Mouse (Mus musculus): Measurements from ENCODE around the gene Casp2. TPM values are rescaled to one million over a fixed set of nuclear protein-coding genes. Genes with fewer than 3 reads are reported as not detected.
A peak's percentile ranks its signal among the peaks of the same experiment; 100 is the strongest.

The Casp2 gene
- polyA plus RNA-seq (2015; fragmentation: Nextera tagmentation; extraction: Ambion mirVana): 57.3 and 57.6 TPM in 2 replicates

DNA sequence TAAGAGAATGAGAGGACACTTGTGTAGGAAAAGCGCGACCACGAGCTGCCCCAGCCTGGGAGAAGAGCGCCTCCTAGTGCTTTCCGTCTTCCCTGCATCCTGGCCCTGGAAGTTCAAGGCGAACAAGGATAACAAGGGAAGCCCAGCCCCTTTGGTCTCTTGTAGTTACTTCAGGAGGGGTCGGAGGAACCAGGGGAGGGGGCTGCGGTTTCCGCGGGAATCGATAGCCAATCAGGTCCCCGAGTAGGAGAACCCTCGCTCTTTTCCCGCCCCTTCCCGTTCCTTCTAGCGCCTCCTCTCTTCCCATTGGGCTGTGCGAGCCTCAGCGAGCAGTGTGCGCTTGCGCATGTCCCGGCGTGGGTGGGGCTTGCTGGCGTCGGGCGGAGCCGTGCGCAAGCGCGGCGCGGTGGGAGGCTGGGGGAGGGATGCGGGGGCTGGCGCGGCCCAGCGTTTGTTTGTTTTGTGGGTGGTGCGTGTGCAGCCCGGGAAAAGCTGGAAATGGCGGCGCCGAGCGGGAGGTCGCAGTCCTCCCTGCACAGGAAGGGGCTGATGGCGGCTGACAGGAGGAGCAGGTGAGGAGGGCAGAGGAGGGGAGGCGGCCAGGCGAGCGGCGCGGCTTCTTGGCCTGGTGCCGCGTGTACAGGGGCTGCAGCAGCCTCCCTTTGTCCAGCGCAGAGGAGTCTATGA, at the start of gene Casp2:
Gene Casp2, plus strand, starts transcription at position 360 of the 687 bp plus-strand sequence.
- peak within 1 kb of the TSS; percentile 91 for H3K27ac ChIP-seq
- peak within 1 kb of the TSS; percentile 86 for H3K4me3 ChIP-seq (replicated peaks)
- no peaks in the 10 kb centered on the region for H3K9me3 ChIP-seq
- H3K4me1 ChIP-seq (replicated peaks): peaks cover 14% of the 10 kb centered on the region
- H3K27me3 ChIP-seq: no peaks in the 10 kb centered on the region; the same call in 1 of the 2 replicates
- peaks cover 25% of the 10 kb centered on the region for H3K36me3 ChIP-seq
- WGBS: under 1% methylated on average over 51 of the region's 51 CpGs
- H3K9ac ChIP-seq (replicated peaks): peak within 1 kb of the TSS; percentile 93
- peak; percentile 99 for ATAC-seq
- peak within 1 kb of the TSS; percentile 82 for H3K4me2 ChIP-seq (replicated peaks)

DNA sequence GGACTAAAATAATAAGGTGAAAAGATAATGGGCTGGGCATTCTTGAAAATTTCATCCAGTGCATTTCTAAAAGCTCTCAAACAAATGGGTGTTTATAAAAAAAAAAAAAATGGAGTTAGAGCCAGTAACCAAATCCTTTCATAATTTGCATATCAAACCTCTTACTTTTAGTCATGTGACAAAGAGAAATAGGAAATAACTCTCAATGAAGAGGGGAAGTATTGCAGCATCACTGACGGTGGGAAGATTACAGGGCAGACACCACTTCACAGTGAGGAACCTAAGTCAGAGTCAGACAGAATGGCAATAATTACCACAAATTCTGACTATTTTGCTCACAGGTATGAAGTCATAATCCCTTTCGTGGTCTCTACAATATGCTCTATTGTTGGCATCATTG, 49.8 kb upstream of the Casp2 start, which contains the start of gene Tas2r144:
Gene Tas2r144, plus strand, starts transcription at position 301 of the 400 bp plus-strand sequence.
- no peaks in the 10 kb centered on the region for H3K36me3 ChIP-seq
- 88% methylated on average over 2 of the region's 2 CpGs for WGBS
- no peak within 1 kb of the TSS for H3K4me2 ChIP-seq (replicated peaks)
- H3K4me1 ChIP-seq (replicated peaks): no peaks in the 10 kb centered on the region
- H3K9ac ChIP-seq (replicated peaks): no peak within 1 kb of the TSS
- no peak within 1 kb of the TSS for H3K27ac ChIP-seq
- no peak for ATAC-seq
- H3K9me3 ChIP-seq: no peaks in the 10 kb centered on the region
- H3K27me3 ChIP-seq: no peaks in the 10 kb centered on the region
- H3K4me3 ChIP-seq (replicated peaks): no peak within 1 kb of the TSS

- Histone ChIP-seq H3K36me3 (no peaks in the 10 kb centered on the region), H3K27ac (no peak overlapping the region), H3K27me3 (no peaks in the 10 kb centered on the region), H3K4me2 (replicated peaks) (no peak overlapping the region), H3K9ac (replicated peaks) (no peak overlapping the region), H3K4me3 (replicated peaks) (no peak overlapping the region), H3K9me3 (no peaks in the 10 kb centered on the region), H3K4me1 (replicated peaks) (no peaks in the 10 kb centered on the region)
- ATAC-seq: no peak
- 69% methylated on average over 3 of the region's 3 CpGs for WGBS
These were observed 42.5 kb upstream of the Casp2 start for GRCm38 (mm10) chr6:42222286-42222685.

- no peaks in the 10 kb centered on the region for H3K27me3 ChIP-seq
- H3K4me2 ChIP-seq (replicated peaks): no peak overlapping the region
- H3K27ac ChIP-seq: no peak overlapping the region
- no peaks in the 10 kb centered on the region for H3K36me3 ChIP-seq
- 81% methylated on average over 4 of the region's 4 CpGs for WGBS
- H3K4me1 ChIP-seq (replicated peaks): no peaks in the 10 kb centered on the region
- ATAC-seq: no peak
- H3K4me3 ChIP-seq (replicated peaks): no peak overlapping the region
- no peak overlapping the region for H3K9ac ChIP-seq (replicated peaks)
- no peaks in the 10 kb centered on the region for H3K9me3 ChIP-seq
These were observed 39.7 kb upstream of the Casp2 start for GRCm38 (mm10) chr6:42225046-42225445.

DNA sequence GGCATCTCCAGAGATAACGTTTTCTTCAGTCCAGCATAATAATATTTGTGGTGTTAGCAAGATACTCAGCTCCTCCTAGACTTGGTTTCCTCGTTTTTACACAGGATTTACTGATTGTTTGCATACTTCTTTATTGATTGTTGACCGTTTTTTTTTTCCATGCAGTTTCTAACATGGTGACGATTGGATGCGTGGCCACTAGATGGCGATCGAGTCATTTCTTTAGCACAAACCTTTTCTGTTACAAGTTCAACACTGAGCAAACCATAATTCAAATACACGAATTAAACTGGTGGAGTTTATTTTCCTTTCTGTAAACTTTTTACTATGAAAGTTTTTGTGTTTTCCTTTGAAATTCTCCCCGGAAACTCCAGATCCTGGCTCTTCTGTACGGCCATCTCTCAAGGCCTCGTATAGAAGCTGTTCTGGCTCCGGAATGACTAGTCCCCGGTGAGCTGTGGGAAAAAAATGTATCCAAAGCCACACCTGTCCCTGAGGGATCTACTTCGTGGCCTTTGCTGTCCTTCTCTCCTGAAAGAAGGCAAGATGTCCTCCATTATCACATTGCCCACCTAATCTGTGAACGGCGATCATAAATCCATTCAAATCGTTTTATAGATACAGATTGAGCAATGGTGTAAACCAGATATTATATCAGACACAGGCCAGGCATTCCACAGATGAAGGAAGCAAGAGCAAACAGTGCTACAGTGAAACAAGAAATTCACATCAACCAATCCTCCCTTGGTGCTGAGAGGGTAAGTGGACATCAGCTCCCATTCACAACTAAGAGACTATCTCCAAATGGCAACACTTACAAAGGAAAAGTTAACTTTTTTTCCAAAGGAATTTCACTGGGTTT, 37.3 kb upstream of the Casp2 start:
- Histone ChIP-seq H3K9ac (replicated peaks) (no peak overlapping the region), H3K36me3 (no peaks in the 10 kb centered on the region), H3K27ac (no peak overlapping the region), H3K4me3 (replicated peaks) (no peak overlapping the region), H3K27me3 (no peaks in the 10 kb centered on the region), H3K4me1 (replicated peaks) (no peaks in the 10 kb centered on the region), H3K4me2 (replicated peaks) (no peak overlapping the region), H3K9me3 (no peaks in the 10 kb centered on the region)
- WGBS: 35% methylated on average over 17 of the region's 17 CpGs
- no peak for ATAC-seq

GRCm38 (mm10) chr6:42229610-42230009, 35.2 kb upstream of the Casp2 start:
- Histone ChIP-seq H3K27ac (no peak overlapping the region), H3K36me3 (no peaks in the 10 kb centered on the region), H3K9ac (replicated peaks) (no peak overlapping the region), H3K9me3 (no peaks in the 10 kb centered on the region), H3K4me3 (replicated peaks) (no peak overlapping the region), H3K4me2 (replicated peaks) (no peak overlapping the region), H3K27me3 (no peaks in the 10 kb centered on the region), H3K4me1 (replicated peaks) (no peaks in the 10 kb centered on the region)
- ATAC-seq: no peak
- WGBS: 82% methylated on average over 4 of the region's 4 CpGs

DNA sequence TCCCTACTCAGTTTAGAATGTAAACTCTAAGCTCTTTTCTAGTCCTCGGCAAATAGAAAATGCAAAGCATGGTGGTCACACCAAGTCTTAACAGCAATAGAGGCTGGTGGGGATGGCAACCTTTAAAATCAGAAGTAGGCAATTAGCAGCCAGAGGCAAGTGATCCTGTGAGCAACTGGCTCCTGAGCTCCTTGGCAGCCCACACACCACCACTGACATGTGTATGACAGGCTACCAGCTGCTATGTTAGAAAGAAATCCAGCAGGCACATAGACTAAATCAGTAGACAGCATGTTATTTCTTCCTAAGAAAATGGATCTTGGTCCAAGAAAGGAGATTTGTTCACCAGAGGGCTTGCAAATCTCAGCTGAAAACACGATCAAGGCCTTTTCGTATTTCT, 33.6 kb upstream of the Casp2 start:
- Histone ChIP-seq H3K9ac (replicated peaks) (no peak overlapping the region), H3K4me1 (replicated peaks) (no peaks in the 10 kb centered on the region), H3K4me3 (replicated peaks) (no peak overlapping the region), H3K36me3 (no peaks in the 10 kb centered on the region), H3K4me2 (replicated peaks) (no peak overlapping the region), H3K27me3 (no peaks in the 10 kb centered on the region), H3K27ac (no peak overlapping the region), H3K9me3 (no peaks in the 10 kb centered on the region)
- 87% methylated on average over 3 of the region's 3 CpGs for WGBS
- ATAC-seq: no peak

- no peak overlapping the region for H3K27ac ChIP-seq
- H3K4me3 ChIP-seq (replicated peaks): no peak overlapping the region
- H3K4me2 ChIP-seq (replicated peaks): no peak overlapping the region
- no peaks in the 10 kb centered on the region for H3K36me3 ChIP-seq
- no peak for ATAC-seq
- no peaks in the 10 kb centered on the region for H3K9me3 ChIP-seq
- 78% methylated on average over 6 of the region's 6 CpGs for WGBS
- no peak overlapping the region for H3K9ac ChIP-seq (replicated peaks)
- no peaks in the 10 kb centered on the region for H3K27me3 ChIP-seq
- no peaks in the 10 kb centered on the region for H3K4me1 ChIP-seq (replicated peaks)
These were observed 27.4 kb upstream of the Casp2 start for GRCm38 (mm10) chr6:42237276-42237805.

GRCm38 (mm10) chr6:42241311-42242045, 23.3 kb upstream of the Casp2 start:
- H3K4me3 ChIP-seq (replicated peaks): no peak overlapping the region
- H3K27me3 ChIP-seq: peaks cover 6% of the 10 kb centered on the region; the same call in 1 of the 2 replicates
- no peak overlapping the region for H3K4me2 ChIP-seq (replicated peaks)
- H3K9ac ChIP-seq (replicated peaks): no peak overlapping the region
- no peaks in the 10 kb centered on the region for H3K36me3 ChIP-seq
- ATAC-seq: no peak
- 80% methylated on average over 6 of the region's 6 CpGs for WGBS
- no peaks in the 10 kb centered on the region for H3K9me3 ChIP-seq
- 0 out of 2 replicates have a peak, but pooled peaks cover 8% of the 10 kb centered on the region for H3K4me1 ChIP-seq (replicated peaks)
- no peak overlapping the region for H3K27ac ChIP-seq

DNA sequence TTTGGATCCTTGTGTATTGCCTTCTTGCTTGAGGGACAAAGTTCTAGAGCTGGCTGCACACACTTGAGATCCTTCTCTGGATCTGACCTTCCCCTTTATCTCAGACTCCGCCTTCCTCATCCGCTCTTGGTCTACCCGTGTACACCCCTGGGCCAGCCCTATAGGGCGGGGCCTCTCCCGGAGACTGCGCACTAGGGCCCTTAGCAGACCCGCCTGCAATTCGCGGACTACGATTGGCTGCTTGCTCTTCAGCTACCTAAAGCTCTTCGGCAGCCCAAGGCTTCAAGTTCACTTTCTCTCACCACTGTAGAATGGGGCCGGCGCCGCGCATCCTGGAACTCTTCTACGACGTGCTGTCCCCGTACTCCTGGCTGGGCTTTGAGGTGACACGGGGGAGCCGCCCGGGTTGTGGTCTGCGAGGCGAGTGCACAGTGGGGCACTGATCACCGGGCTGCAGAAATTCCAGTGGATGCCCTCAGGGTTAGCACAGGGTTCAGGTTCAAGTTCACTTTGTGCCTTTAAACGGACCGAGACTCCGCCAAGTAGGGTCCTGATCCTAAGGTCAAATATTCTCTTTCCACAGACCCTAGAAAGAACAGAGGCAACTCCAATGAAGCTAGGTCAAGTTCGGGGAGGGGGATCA, 19.0 kb upstream of the Casp2 start, which contains the start of gene Gstk1:
Gene Gstk1, plus strand, starts transcription at position 225 of the 643 bp plus-strand sequence.
- Histone ChIP-seq H3K4me1 (replicated peaks) (0 out of 2 replicates have a peak, but pooled peaks cover 8% of the 10 kb centered on the region), H3K4me3 (replicated peaks) (peak within 1 kb of the TSS; percentile 52), H3K9ac (replicated peaks) (peak within 1 kb of the TSS; percentile 64; the same call in 1 of the 2 replicates), H3K27ac (no peak within 1 kb of the TSS), H3K9me3 (no peaks in the 10 kb centered on the region), H3K4me2 (replicated peaks) (peak within 1 kb of the TSS; percentile 76), H3K36me3 (no peaks in the 10 kb centered on the region), H3K27me3 (peaks cover 13% of the 10 kb centered on the region)
- WGBS: 3% methylated on average over 28 of the region's 28 CpGs
- peak; percentile 100 for ATAC-seq

- Histone ChIP-seq H3K4me2 (replicated peaks) (peak overlapping the region; percentile 28), H3K36me3 (no peaks in the 10 kb centered on the region), H3K4me3 (replicated peaks) (peak overlapping the region; percentile 4; the same call in 1 of the 2 replicates), H3K9me3 (no peaks in the 10 kb centered on the region), H3K27me3 (peaks cover 13% of the 10 kb centered on the region), H3K9ac (replicated peaks) (no peak overlapping the region), H3K4me1 (replicated peaks) (0 out of 2 replicates have a peak, but pooled peaks cover 8% of the 10 kb centered on the region), H3K27ac (no peak overlapping the region)
- 9% methylated on average over 8 of the region's 8 CpGs for WGBS
- ATAC-seq: 0 out of 2 replicates have a peak, but pooled peaks have one; percentile 13
These were observed 17.6 kb upstream of the Casp2 start for GRCm38 (mm10) chr6:42247173-42247572.

Data from midbrain, embryonic 13.5 days (tissue).